Mouse (Mus musculus): Measurements from ENCODE around the gene Dennd6b. TPM values are rescaled to one million over a fixed set of nuclear protein-coding genes. Genes with fewer than 3 reads are reported as not detected.

Gene Dennd6b
- 1 to 10 TPM; 8.3 to 9.4 (median 9.2) TPM for total RNA-seq (2022)

DNA sequence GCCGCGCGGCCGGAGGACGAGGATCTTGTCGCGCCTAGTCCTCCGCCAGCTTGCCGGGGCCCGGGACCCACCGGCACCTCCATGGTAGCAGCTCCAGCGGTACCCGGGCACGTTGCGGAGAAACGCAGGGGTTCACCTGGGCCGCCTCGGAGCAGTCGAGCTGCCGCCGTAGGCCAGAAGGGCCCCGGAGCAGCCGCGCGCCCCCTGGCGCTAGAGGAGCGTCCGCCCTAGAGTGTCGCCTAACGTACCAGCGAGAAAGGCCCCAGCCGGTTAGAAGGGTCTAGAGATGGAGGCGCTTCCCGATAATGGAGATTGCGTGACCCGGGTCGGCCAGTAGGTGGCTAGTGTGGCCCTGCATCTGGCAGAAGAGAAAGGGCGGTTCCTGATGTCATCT is at the start of gene Dennd6b:
Gene Dennd6b, minus strand, starts transcription at position 184 of the 394 bp plus-strand sequence.
- DNase-seq (ENCODE audit: low spot score in 2 of 2): peak; percentile 96 to 97

DNA sequence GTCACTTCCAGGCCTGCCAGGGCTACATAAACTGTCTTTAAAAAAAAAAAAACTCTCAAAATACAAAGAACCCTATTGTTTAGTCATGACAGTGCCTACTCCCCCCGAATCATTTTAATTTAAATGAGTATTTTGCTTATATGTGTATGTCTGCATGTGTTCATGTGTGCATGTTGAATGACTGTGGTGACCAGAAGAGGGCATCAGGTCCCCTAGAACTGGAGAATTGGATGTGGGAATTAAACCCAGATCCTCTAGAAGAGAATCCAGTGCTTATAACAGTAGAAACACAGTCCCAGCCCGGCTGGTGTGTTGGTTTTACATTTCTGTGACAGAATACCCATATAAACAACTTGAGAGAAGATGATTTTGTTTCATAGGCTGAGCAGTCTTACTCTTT is 44.7 kb upstream of the Dennd6b start:
- no peak for DNase-seq (ENCODE audit: low spot score in 2 of 2)

DNA sequence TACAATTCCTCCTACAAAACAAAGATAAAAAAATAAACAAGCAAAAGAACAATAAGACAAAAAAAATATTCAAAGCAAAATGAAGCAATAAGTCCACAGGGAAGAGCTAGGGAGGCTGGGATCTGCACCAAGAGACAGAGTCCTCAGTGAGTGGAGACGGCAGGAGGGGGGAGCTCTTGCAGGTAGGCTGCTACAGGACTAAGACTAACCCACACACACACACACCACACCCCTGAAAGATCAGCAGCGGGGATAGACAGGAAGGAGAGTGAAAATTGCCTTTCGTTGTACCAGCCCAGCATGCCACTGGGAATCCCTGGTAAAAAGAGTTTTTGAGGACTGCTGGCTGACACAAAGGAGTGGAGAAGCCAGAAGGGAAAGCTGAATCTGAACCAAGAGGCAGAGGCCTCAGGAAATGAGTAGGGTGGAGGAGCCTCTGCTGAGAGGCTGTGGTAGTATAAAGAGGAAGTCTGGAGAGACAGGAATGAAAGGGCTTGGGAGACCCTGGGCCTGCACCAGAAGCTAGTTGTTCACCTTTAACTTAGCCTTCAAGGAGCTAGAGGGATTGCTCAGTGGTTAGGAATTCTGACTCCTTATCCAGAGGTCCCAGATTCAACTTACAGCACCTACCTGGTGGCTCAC is 43.6 kb upstream of the Dennd6b start:
- DNase-seq (ENCODE audit: low spot score in 2 of 2): no peak

DNA sequence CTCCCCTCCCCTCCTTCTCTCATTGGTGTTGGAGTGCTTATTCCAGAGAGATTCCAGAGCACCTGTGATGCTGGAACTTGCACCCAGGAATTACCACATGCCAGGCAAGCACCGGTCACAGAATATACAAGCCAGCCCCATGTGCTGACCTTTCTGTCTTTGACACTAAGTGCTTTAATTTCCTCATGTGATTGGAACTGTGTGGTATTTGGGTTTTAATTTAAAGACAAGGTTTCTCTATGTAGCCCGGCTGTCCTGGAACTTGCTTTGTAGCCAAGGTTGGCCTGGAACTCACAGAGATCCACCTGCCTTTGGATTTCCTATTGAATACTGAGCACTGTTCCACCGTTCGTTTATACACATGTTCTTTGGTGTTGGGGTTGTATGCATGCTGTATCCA is 37.8 kb upstream of the Dennd6b start:
- DNase-seq (ENCODE audit: low spot score in 2 of 2): no peak

DNA sequence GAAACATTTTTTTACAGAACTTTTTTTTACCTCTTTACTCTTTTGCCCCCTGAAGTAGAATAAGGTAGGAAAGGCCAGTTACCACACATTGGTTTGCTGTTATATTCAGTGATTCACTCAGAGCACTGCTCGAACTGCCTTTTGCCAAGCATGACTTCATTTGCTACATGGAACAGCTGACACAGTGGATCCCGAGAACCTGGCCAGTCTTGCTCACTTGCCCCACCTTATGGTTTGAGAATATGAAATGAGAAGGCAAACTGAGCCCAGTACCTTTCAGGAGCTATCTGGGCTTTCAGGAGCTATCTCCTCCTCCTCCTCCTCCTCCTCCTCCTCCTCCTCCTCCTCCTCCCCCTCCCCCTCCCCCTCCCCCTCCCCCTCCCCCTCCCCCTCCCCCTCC is 37.3 kb upstream of the Dennd6b start:
- peak; percentile 15 to 33 for DNase-seq (ENCODE audit: low spot score in 2 of 2)

DNA sequence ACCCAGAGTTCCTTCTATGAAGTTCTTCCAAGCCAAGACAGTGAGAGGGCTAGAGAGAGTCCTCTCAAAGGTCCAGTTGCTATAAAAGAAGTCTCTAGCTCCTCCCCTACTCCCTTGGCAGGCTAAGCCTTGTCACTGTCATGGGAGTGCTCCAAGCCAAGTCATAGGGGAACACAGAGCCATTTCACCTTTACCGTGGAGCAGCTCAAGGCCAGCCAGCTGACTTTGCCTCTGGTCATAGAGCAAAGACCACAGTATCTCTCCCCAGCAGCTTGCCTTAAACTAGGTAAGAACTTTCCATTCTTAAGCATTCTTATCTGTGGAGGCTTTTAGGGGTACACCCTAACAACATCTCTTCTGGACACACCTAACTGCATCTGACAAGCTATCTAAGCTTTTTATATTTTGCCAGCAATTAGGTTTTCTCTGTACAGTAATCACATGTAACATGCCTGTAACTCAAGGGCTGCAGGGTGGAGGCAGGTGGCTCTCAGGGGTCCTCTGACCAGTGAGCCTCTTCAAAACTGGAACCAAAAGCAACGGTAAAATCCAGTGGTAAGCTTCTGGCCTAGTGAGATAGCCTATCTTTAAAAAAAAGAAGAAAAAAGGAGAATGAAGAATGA is 19.4 kb upstream of the Dennd6b start:
- DNase-seq (ENCODE audit: low spot score in 2 of 2): peak; percentile 62 to 68

DNA sequence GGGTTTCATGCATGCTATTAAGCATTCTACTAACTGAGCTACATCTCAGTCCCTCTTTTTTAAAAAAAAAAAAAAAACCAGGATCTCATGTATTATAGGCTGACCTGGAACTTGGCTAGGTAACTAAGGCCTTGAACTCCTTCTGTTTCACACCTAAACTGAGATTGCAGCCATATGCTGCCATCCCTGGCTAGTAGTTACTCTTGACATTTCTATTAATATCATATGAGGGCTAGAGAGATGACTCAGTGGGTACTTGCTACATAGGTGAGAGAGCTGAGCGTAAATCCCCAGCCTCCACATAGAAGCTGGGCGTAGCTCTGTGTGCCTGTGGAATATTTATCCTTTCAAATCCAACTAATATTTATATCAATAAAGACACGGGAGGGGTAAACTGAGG is 18.7 kb upstream of the Dennd6b start:
- DNase-seq (ENCODE audit: low spot score in 2 of 2): no peak

DNA sequence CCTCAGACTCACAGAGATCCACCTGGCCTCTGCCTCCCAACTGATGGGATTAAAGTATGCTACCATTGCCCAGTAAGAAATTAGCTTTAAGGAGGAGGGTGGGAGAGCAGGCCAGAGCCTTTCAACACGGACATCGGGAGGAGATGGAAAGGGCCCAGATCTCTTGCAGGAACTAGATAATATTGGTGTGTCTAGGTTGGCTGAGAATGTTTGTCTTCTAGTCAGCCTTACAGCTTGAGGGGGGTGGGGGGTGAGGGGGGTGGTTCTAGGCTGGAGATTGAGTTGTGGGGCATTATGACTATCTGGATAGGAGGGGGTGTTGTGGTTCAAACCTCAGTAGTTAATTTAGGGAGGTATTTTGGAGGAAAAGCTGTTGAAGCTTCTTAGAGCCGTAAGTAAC is 17.2 kb upstream of the Dennd6b start:
- no peak for DNase-seq (ENCODE audit: low spot score in 2 of 2)

DNA sequence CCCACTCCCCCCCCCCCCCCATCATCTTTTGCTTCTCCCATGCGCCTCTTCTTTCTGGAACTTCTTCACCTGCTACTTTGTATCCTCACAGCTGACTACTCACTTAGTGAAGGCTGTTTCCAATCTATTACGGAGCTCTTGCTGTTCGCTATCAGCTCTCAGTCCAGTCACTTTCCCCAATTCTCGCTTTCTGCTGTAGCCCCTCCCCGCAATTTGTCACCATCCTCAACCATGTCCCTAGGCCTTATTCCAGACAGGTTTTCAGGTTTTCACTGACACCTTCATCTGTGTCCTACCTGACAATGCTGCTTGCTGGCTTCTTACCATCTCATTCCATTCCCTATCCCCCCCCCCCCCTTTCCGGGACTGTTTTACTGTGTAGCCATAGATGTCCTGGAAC is 16.2 kb upstream of the Dennd6b start:
- no peak for DNase-seq (ENCODE audit: low spot score in 2 of 2)

DNA sequence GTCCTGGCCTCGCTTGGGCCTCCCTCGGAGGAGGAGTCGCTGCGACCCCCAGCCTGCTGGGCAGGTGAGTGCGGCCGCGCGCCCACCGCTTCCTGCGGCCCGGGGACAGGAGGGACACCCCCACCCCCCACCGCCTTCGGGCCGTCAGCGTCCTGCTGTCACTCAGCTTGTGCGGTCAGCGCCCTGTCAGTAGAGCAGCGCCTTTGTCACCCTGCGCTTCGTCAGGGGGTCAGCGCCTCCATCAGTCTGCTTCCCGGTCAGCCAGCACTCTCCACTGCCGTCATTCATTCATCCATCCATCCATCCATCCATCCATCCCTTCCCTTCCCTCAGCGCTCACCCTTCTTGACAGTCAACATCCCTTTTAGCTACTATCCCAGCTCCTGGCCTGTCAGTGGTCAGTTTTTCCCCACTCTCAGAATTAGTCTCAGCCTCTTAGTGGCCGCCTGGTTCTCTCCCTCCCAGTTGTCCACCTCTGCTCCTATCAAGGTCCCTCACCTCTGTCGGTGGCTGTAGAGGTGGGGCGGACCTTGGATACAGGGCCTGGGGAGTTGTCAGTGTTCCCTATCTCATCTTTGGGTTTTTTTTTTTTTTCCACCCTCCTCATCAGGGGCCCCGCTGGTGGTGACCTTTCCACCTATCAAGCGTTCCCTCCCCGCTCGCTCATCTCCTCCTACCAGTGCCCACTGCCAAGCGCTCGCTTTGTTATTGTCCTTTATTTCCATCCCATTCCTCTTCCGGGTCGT is 15.6 kb upstream of the Dennd6b start:
- DNase-seq (ENCODE audit: low spot score in 2 of 2): peak in 1 of 2 experiments; percentile 8

DNA sequence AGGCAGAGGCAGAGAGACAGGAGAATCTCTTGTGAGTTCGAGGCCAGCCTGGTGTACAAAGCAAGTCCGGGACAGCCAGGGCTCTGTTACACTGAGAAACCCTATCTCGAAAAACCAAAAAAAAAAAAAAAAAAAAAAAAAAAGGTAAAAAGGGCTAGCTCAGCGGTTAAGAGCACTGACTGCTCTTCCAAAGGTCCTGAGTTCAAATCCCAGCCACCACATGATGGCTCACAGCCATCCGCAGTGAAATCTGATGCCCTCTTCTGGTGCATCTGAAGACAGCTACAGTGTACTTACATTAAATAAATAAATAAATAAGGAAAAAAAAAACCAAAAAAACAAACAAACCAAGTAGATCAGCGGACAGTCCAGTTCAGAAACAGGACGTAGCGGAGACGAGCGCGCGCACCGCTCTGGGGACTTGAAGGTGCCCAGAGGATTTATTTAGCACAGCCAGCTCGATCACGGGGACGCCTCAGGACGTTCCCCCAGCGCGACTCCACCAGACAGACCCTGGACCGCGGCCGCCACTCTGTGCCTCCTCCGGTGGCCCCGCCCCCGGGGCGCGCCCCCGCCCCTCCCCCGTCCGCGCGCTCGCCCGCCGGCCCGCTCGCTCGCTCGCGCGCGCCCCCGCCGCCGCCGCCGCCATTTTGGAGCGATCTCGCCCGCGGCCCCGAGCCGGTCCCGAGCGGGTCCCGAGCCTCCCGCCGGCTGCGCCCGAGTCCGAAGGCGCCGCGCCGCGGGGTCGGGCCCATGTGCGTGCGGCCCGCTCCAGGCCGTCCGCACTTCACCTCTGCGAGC is 14.8 kb upstream of the Dennd6b start, which contains the start of gene Ppp6r2:
Gene Ppp6r2, plus strand, starts transcription at position 639 of the 801 bp plus-strand sequence.
- DNase-seq (ENCODE audit: low spot score in 2 of 2): peak; percentile 74 to 89

DNA sequence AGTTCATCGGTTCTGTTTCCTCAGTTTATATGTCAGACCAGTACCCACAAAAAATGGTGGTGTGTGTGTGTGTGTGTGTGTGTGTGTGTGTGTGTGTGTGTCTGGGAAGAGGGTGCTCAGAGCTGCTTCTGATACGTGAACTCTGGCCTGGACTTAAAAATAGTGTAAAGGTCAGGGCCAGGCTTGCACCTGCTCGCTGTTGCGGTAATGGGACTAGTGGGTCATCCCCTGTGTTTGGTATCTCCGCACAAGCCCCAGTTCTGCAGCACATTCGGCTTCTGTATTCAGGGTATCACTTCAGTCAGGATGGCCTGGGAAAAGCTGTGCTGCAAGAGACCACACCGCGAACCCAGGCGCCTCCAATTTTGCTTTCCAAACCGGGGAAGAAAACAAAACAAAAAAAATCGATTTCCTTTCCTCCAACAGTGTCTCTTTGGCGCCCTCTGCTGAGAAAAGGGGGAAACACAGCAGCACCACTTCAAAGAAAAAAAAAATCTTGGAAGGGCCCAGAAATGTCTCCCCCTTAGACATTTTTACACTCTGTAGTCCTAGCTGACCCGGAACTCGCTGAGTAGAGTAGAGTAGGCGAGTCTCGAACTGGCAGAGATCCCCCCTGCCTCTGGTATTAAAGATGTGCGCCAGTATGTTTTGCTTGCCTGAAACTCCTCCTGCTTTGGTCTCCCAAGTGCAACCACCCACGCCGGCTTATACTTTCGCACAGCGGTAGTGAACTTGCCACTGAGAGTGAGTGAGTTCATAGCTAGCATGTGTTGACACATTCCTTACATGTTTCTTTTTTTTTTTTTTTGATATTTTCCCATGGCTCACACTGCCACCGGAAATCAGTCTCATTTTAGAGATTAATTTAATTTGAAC is 13.8 kb upstream of the Dennd6b start:
- peak; percentile 82 to 84 for DNase-seq (ENCODE audit: low spot score in 2 of 2)

DNA sequence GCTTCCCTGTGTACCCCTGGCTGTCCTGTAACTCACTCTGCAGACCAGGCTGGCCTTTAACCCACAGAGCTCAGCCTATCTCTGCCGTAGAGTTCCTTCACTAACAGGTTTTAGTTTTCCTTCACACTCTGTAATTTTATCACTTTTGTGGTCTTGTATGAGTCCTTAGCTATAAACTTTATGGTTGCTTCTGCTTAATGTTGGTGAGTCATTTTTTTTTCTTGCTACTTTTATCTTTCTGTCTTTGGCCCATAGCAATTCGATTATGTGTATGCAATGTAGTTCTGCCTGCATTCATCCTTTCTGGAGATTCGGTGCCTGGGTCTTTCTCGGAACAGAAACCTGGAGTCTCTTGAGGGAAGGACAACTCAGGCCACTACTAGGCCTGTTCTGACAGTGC is 11.2 kb upstream of the Dennd6b start:
- no peak for DNase-seq (ENCODE audit: low spot score in 2 of 2)

DNA sequence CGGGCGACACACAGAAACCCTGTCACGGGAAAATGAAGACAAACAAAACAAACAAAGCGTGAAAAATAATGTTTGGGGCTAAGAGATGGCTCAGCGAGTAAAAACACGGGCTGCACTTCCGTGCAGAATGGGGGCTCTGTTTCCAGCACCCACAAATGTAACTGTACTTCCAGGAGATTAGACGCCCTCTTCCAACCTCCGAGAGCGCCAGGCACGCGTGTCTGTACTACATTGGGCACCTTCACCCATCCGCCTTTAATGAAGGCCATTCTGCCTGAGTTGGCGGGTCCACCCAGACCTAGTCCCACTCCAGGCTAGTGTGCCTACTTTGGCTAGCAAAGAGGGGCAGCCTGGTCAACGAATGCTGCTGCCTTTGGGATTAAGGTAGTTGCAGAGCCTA is 760 bp upstream of the Dennd6b start:
- DNase-seq (ENCODE audit: low spot score in 2 of 2): no peak

DNA sequence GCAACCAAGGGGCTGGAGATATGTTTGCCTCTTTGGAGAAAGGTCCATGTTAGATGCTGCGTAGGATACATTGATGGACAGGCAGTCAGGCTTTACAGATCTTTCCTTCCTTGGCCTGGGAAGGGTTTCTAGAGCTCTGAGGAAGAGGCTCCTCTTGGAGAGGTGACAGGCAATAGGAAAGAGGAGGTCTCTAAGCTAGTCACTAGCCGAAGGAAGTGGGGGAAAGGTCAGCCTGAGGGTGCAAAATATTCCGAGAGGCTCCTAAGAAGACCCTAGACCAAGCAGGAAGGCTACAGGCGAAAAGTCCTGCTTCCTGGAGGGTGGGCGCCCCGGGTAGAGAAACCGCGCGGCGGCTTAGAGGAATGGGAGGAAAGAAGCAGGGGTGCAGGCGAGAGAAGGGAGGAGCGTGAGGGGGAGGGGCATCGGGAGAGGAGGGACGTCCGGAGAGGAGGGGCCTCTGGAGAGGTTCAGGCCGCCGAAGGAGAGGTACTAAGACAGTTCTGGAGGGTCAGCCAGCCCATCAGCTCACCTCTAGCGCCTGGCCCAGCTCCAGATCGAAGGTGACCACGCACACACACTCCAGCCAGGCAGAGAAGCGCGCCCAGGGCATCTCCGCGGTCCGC is 495 bp downstream of the Dennd6b start:
- peak; percentile 86 for DNase-seq (ENCODE audit: low spot score in 2 of 2)

DNA sequence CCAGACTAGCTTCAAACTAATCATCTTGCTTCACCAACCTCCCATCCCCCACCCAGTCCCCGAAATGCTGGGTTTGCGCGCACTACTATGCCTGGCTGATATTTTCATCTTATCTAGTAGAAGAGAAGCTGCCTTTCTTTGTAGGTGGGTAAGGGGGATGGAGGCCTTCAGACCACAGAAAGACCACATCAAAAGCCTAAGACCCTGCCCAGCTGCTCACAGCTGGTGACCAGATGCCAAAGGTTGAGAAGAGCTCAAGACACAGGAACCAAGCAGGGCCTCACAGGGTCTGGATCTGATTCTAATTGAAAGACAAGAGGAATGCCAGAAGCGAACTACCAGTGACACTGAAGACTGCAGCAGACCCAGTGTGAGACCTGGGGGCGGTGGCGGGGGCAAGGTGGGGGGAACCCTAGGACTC is 1.0 kb downstream of the Dennd6b start:
- DNase-seq (ENCODE audit: low spot score in 2 of 2): no peak

DNA sequence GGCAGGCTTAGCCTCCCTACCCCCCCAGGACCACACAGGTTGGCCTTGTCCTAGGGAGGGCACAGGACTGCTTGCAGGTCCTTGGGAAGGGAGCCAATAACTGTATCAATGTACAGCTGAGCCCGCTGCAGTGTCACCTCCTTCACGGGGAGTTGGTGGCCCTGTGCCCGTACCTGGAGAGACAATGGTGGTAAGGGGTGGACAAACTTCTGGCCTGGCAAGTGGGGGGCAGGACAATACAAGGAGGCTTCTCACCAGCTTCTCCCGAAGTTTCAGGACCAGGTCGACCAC is 11.4 kb downstream of the Dennd6b start:
- no peak for DNase-seq (ENCODE audit: low spot score in 2 of 2)

DNA sequence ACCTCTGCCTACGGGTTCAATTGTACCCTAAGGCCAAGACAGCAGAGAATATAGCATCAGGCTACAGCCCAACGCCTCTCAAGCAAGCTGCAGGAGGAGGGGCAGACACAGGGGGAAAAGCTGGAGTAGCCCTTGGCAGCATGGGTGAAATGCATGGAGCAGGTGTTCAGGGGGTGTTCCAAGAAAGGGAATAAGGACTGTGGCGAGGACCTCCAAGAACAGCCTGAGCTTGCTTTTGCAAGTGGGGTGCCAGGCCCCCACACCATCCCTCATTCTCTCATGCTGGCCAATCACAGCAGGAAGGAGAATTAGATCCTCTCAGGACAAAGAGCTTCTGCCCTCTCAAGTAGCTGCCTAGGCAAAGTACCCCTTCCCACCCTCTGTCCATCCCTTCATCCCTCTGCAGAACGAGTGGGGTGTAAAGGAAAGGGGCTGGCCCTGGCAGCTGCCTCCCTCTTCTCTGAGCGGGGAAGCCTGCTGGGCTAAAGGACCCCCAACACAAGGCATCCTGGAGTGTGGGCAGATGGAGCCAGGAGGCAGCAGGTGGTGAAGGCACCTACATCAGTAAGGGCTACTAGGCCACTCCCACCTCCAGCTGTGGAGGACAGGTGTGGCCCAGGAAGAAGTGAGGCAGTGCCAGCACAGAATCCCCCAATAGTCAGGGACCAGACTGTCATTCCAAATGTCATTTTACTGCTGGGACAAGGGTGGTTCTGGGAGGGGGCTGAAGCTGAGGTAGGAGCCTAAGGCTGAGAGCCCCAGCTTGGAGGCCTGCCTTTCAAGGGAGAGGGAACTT is 12.0 kb downstream of the Dennd6b start:
- DNase-seq (ENCODE audit: low spot score in 2 of 2): no peak

DNA sequence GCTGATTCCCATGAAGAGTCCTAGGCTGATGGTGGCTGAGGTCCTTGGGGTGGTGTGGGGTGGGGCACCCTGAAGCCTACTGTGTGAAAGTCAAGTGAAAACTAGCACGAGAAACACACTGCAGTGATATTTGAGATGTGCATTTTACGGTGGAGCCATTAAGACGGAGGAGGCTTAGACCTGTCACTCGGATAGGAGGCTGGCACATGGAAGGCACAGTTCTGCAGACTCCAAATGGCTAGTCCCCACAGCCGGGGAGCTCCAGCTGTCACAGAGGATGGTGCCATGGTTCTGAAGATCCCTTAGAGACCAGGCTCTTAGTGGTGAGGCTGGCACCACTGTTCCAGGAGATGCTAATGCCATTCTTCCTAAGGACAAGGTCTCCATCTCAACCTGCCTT is 13.5 kb downstream of the Dennd6b start:
- no peak for DNase-seq (ENCODE audit: low spot score in 2 of 2)

DNA sequence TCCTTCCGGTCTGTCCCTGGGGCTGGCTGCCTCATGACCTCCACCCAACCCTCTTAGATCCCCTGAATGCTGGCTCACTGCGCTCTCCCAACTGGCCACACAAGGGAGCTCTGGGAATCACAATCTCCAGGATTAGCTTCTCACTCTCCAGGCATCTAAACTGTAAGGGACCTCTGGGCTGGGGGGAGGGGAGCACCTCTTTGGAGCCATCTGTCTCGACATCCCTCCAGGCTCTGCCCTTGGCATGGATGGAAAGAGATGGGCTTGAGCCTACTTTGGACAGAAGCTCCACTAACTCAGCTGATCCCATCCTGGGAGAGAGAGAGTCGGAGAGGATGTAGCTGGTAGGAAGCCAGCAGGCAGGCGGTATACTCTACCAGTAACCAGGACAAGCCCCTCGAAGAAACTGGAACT is 14.0 kb downstream of the Dennd6b start:
- DNase-seq (ENCODE audit: low spot score in 2 of 2): no peak
